Mouse (Mus musculus) C2C12 (cell line): ENCODE results near the gene Zfp524.

Experiments used
- CTCF ChIP-seq: IDR thresholded peaks from one replicate; pipeline ENCODE4 v1.5.1; 2011; ENCODE audit not compliant: control insufficient read depth, insufficient read depth, insufficient read length
- MYOD1 ChIP-seq: IDR thresholded peaks from one replicate; pipeline ENCODE4 v1.6.1; 2011; ENCODE audit warnings: low read depth; ENCODE audit not compliant: control insufficient read depth, insufficient read length

DNA sequence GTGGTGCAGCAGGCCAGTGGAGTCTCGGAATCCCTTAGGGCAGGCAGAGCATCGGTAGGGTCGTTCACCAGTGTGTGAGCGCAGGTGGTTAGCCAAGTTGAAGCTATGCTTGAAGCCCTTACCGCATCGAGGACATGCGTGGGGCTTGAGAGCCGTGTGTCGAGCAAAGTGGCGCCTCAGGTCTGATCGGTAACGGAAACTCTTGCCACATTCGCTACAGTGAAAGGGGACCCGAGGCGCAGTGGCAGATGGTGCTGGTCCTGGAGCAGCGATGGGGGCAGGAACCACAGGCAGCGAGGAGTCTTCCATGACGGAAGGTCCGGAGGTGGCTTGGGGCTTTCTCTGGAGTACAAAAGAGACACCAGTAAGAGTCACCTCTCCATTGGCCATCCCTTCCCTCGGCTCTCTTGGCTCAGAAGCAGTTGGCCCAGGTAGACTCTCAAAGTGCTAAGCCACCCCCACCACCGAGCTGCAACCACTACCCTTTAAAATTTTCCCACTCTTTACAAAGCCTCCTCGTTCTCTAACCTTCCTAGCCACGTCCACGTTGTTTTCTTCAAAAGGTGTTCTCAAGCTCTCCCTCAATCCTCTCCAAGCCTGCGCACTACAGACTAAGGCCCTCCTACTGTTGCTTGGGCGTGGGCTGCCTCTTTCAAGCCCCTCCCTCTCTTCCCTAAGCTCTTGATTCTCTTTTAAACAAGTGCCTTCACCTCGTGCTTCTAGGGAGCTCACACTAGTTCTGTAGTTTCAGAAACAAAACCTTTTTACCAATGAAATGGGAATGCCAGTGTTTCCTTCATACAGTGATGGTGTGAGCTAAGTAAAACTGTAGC, 1.3 kb upstream of the Zfp524 start:
- no peak for TF ChIP-seq CTCF
- TF ChIP-seq MYOD1, result no peak
